In the genomic region with DNA sequence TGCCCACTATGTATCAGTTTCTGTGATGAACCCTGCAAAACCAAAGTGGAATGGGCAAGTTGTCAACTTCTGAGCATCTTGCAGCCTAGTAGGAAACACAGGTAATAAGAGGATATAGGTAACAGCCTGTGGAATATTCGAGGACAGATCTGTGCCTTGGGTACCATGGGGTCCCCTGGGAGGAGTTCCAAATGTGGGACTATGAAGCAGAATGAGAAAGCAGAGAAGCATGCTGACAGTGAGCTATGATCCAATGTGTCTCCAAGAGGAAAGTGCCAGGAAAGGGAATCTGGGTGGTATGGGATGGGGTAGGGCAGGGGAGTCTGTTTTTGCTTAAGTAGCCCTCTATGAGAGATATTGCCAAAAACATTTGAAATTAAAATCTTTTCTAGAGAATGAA, we compare ENCODE assay signal across 29 mouse cellular contexts. TPM values are rescaled to one million over a fixed set of nuclear protein-coding genes. Genes with fewer than 3 reads are reported as not detected.
"Had no signal": no experiment of that assay in that cellular context is flagged by ENCODE, and none has a peak within 500 bp of the region (broad histone marks: within the 10 kb centered on the region; RNA-seq: fewer than 3 reads in every experiment).

No protein-coding gene starts in this region.

- H3K9ac ChIP-seq: heart, embryonic 13.5 days; heart, embryonic 15.5 days; hindbrain, embryonic 13.5 days; hindbrain, embryonic 15.5 days; kidney, embryonic 15.5 days; limb, embryonic 13.5 days; limb, embryonic 15.5 days; liver, embryonic 12.5 days; liver, embryonic 14.5 days had no signal

- H3K27ac ChIP-seq: heart, adult 2 months; heart, embryonic 13.5 days; heart, embryonic 15.5 days; hindbrain, embryonic 13.5 days; hindbrain, embryonic 15.5 days; hindbrain, postnatal 0 days; kidney, embryonic 15.5 days; kidney, postnatal 0 days; limb, embryonic 13.5 days; limb, embryonic 15.5 days; liver, embryonic 12.5 days; liver, embryonic 14.5 days had no signal

- H3K9me3 ChIP-seq: heart, embryonic 13.5 days; heart, embryonic 15.5 days; hindbrain, embryonic 13.5 days; hindbrain, embryonic 15.5 days; kidney, embryonic 15.5 days; limb, embryonic 13.5 days; limb, embryonic 15.5 days; liver, embryonic 12.5 days had no signal

- DNase-seq: gastrocnemius, postnatal 14 days; gastrocnemius, postnatal 36 days; heart, adult 11 months; heart, adult 2 months; heart, postnatal 14 days; heart, postnatal 36 days; kidney, adult 11 months; kidney, adult 2 months; kidney, adult 9 months; kidney, postnatal 14 days; kidney, postnatal 36 days; layer of hippocampus, postnatal 36 days; lung, adult 18-20 months had no signal

- ATAC-seq: hindbrain, postnatal 0 days; intestine, embryonic 16.5 days; liver, embryonic 12.5 days had no signal

- H3K27me3 ChIP-seq: heart, embryonic 13.5 days; heart, embryonic 15.5 days; hindbrain, embryonic 13.5 days; hindbrain, embryonic 15.5 days; kidney, embryonic 15.5 days; limb, embryonic 13.5 days; limb, embryonic 15.5 days; liver, embryonic 12.5 days had no signal

- H3K4me2 ChIP-seq: heart, embryonic 11.5 days; heart, embryonic 13.5 days; heart, embryonic 15.5 days; hindbrain, embryonic 13.5 days; hindbrain, embryonic 15.5 days; kidney, embryonic 15.5 days; limb, embryonic 13.5 days; limb, embryonic 15.5 days; liver, embryonic 12.5 days had no signal

- H3K4me1 ChIP-seq: heart, embryonic 13.5 days; heart, embryonic 15.5 days; hindbrain, embryonic 13.5 days; hindbrain, embryonic 15.5 days; kidney, embryonic 15.5 days; limb, embryonic 13.5 days; limb, embryonic 15.5 days; liver, embryonic 12.5 days had no signal

- H3K36me3 ChIP-seq: heart, embryonic 13.5 days; heart, embryonic 15.5 days; hindbrain, embryonic 13.5 days; hindbrain, embryonic 15.5 days; kidney, embryonic 15.5 days; limb, embryonic 13.5 days; limb, embryonic 15.5 days; liver, embryonic 12.5 days had no signal

- H3K4me3 ChIP-seq: heart, adult 2 months; heart, embryonic 13.5 days; heart, embryonic 15.5 days; hindbrain, embryonic 13.5 days; hindbrain, embryonic 15.5 days; kidney, embryonic 15.5 days; limb, embryonic 13.5 days; limb, embryonic 15.5 days; liver, embryonic 12.5 days had no signal

RNA-seq across cellular contexts. Expression of a gene that starts 16.6 kb away (rescaled TPM):
- total RNA-seq: gastrocnemius, postnatal 36 days; hematopoietic stem cell, adult 5-6 weeks had no signal
- polyA plus RNA-seq: liver, adult 2 months; liver, embryonic 16.5 days had no signal
